Mouse (Mus musculus) 3T3-L1 (cell line): ENCODE measurements at regions not wholly inside any gene's neighbourhood (a gene's known extent, or its start where the extent isn't known, plus 50 kb on each side); places are given as distances from the start of the nearest gene placed in this dataset.
"Not testable (repeated sequence)": the region's sequence is repeated elsewhere in the genome, so short reads cannot be mapped to it uniquely, and the experiment has no call there.

Experiments used
- DNase-seq: peaks from one replicate; pipeline ENCODE4 v3.0.0-alpha.2; 2015; ENCODE audit warnings: low read depth, low spot score

DNA sequence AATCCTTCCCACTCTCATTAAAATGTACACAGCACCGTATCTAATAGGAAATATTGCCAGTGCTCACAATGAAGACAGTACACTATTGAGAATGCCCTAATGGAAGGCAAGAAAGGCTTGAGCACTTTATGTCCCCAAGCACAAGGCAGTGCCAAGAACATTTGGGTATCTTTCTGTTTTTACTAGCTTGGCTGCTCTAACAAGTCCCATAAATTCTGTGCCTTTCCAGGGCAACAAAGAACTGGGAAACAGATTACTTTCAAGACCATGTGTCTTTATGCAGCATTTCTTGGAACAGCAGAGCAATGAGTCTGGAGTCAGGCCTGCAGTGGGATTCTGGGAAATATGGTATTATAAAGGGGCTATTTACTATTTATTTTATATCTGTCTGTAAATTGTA is 192.3 kb downstream of the 1700008P02Rik start:
- DNase-seq = no peak

DNA sequence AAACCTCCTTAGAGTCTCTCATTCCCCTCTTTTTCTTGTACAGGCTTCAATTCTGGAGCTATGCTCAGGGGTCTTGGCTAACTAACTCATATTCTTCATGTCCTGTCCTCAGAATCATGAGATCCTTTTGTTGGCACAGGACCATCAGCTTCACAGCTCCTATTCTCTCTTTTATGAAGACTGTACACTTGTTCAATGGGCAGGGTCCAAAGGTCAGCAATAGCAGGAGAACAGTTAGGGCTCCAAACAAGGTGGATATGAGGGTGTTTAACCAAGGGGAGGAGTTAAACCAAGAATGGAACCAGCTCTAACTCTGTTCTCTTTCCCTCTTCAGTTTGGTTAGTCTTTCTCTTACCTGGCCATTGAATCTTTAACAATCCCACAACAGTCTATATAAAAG is 219.4 kb downstream of the 1700008P02Rik start:
- no peak for DNase-seq

DNA sequence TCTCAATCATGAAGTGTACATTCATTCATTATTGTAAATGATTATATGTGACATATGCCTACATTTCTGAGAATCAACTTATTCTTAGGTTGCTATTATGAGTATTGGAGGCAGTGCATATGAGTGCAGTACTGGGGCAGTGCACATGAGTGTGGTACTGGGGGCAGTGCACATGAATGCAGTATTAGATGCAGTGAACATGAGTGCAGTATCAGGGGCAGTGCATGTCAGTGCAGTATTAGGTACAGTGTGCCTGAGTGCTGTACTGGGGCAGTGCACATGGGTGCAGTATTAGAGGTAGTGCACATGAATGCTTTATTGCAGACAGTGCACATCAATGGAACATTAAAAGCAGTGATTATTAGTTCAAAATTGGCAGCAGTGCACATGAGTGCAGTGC is 234.6 kb downstream of the 1700008P02Rik start:
- DNase-seq = no peak

DNA sequence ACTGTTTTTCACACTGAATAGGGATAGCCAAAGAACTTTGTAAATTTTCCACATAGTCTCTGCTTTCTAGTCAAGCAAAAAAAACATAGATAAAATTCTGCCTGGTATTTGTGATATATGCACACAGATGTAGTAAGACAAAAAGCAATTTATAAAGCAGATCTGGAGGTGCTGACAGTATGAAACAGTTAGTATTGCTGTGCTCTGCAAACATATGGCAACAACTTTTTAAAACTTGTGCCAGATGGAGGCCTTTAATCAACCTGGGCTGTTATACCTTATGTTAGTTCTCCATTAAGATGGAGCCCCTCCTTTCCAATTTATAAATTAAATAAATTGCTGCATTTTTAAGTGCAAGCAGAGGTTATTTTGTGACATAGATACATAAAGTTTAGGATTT is 237.3 kb downstream of the 1700008P02Rik start:
- DNase-seq = peak; percentile 4

DNA sequence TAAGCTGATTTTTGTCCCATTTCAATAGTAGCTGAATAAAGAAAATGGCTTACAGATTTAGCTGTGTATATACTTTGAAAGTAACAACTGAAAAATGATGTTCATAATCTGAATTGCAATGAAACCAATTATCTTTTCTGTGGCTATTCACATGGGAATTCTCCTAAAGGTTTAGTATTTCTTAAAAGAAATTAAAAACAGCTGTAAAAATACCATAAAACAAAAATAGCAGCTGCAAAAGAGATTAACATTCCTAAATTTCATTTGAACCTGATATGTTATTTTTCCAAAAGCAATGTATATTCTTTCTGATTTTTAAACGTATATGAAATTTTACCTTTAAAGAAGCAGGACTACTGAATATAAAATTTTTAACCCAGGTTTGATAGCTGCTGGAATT is 237.9 kb downstream of the 1700008P02Rik start:
- DNase-seq = no peak

- no peak for DNase-seq
These were observed 238.5 kb downstream of the 1700008P02Rik start for GRCm38 (mm10) chr3:6381732-6382131.

DNA sequence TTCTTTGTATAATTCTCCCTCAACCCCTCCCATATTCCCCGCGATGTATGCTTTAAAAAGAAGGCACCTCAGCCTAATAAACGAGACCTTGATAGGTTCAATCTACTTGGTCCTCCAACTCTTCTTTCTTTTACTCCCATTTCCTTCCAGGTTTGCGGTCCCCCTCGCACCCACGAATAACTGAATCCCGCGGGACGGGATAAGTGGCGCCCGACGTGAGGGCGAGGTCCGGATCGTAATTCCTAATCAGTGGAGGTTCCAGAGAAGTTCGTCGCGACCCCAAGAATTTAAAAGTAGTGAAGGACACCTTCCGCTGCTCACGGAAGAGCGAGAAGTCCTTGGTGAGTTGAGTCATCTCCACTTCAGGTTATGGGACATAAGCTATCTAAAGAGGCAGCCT is 281.2 kb downstream of the 1700008P02Rik start:
- not testable (repeated sequence) for DNase-seq

GRCm38 (mm10) chr3:6320818-6321504 is 299.3 kb downstream of the 1700008P02Rik start:
- DNase-seq = peak; percentile 55

GRCm38 (mm10) chr3:6289500-6289899 is 330.7 kb downstream of the 1700008P02Rik start:
- DNase-seq = no peak

DNA sequence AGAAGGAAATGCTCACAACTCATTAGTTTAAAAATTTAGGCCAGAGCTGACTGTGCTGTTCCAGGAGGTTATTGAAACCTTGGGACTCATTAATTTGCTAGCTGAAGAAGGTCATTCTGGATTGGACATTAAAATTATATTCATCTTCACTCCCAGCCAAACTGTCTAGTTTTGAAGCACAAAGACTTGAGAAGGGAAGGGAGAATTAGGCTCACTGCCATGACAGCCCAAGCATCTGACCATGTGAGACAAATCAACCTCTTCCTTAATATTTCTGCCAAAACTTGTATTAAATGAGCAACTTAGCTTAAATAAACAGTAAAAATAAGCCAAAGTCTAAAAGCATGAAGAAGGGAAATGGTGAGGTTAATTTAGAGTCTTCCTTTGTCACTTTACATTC is 339.6 kb downstream of the 1700008P02Rik start:
- DNase-seq = no peak
